ENCODE assay signal across 13 mouse cellular contexts in genomic region chr12:70533375-70533935, GRCm38 (mm10).
DNase-seq lines count a peak whose midpoint lies in the region; ATAC-seq and TF ChIP-seq lines count a peak whose summit lies in the region.
"Had no signal": no experiment of that assay in that cellular context is flagged by ENCODE, and none has a peak within 500 bp of the region (broad histone marks: within the 10 kb centered on the region; RNA-seq: fewer than 3 reads in every experiment).

No protein-coding gene starts in this region.

- no peak for TF ChIP-seq CTCF in intestine, postnatal 0 days (IDR thresholded peaks at IDR 0.05; ENCODE audit: low read depth)

- 61% methylated on average over 12 of the region's 12 CpGs for WGBS in forebrain, embryonic 16.5 days
- 77% methylated on average over 12 of the region's 12 CpGs for WGBS in forebrain, embryonic 11.5 days
- WGBS in intestine, embryonic 15.5 days = 63% methylated on average over 12 of the region's 12 CpGs
- WGBS in intestine, postnatal 0 days = 73% methylated on average over 12 of the region's 12 CpGs
- 52% methylated on average over 12 of the region's 12 CpGs for WGBS in embryonic facial prominence, embryonic 15.5 days

- H3K27me3 ChIP-seq in forebrain, embryonic 16.5 days (replicated peaks; ENCODE audit: control insufficient read depth, insufficient read depth, low read length) = no peaks in the 10 kb centered on the region
- no peaks in the 10 kb centered on the region for H3K27me3 ChIP-seq in forebrain, embryonic 11.5 days (ENCODE audit: control insufficient read depth, insufficient read depth, low read length)
- no peaks in the 10 kb centered on the region for H3K27me3 ChIP-seq in intestine, embryonic 15.5 days (replicated peaks)
- no peaks in the 10 kb centered on the region for H3K27me3 ChIP-seq in intestine, postnatal 0 days (replicated peaks; ENCODE audit: control insufficient read depth, insufficient read depth, low read length)
- H3K27me3 ChIP-seq in embryonic facial prominence, embryonic 15.5 days = no peaks in the 10 kb centered on the region

- no peak overlapping the region for H3K9ac ChIP-seq in forebrain, embryonic 16.5 days (replicated peaks; ENCODE audit: low read depth, low read length)
- H3K9ac ChIP-seq in forebrain, embryonic 11.5 days (ENCODE audit: low read length) = no peak overlapping the region
- no peak overlapping the region for H3K9ac ChIP-seq in intestine, embryonic 15.5 days
- no peak overlapping the region for H3K9ac ChIP-seq in intestine, postnatal 0 days (ENCODE audit: low read depth, low read length)
- H3K9ac ChIP-seq in embryonic facial prominence, embryonic 15.5 days = no peak overlapping the region
- H3K9ac ChIP-seq: liver, embryonic 14.5 days had no signal

- DNase-seq in forebrain, embryonic 11.5 days (ENCODE audit: low spot score) = no peak
- DNase-seq in skeletal muscle tissue, adult 2 months (ENCODE audit: low read depth, low spot score) = peak; percentile 55
- no peak for DNase-seq in cerebellum, adult 11-12 months
- DNase-seq in frontal cortex, postnatal 25 days (ENCODE audit: low spot score in 2 of 2) = no peak
- DNase-seq: cerebellum, postnatal 36 days; kidney, postnatal 4 days; lung, postnatal 36 days had no signal

- H3K9me3 ChIP-seq in forebrain, embryonic 16.5 days (ENCODE audit: control insufficient read depth, low read length) = no peaks in the 10 kb centered on the region
- no peaks in the 10 kb centered on the region for H3K9me3 ChIP-seq in forebrain, embryonic 11.5 days (ENCODE audit: control insufficient read depth, low read length)
- no peaks in the 10 kb centered on the region for H3K9me3 ChIP-seq in intestine, embryonic 15.5 days
- no peaks in the 10 kb centered on the region for H3K9me3 ChIP-seq in intestine, postnatal 0 days (ENCODE audit: control insufficient read depth)
- no peaks in the 10 kb centered on the region for H3K9me3 ChIP-seq in embryonic facial prominence, embryonic 15.5 days (replicated peaks)
- H3K9me3 ChIP-seq: G1E had no signal

- peaks cover 14% of the 10 kb centered on the region for H3K4me1 ChIP-seq in forebrain, embryonic 16.5 days (replicated peaks; ENCODE audit: control insufficient read depth, insufficient read depth, low read length)
- H3K4me1 ChIP-seq in forebrain, embryonic 11.5 days (replicated peaks; ENCODE audit: control insufficient read depth, insufficient read depth, low read length) = no peaks in the 10 kb centered on the region
- H3K4me1 ChIP-seq in intestine, embryonic 15.5 days (replicated peaks) = no peaks in the 10 kb centered on the region
- no peaks in the 10 kb centered on the region for H3K4me1 ChIP-seq in intestine, postnatal 0 days (replicated peaks; ENCODE audit: control insufficient read depth, insufficient read depth, low read length)
- H3K4me1 ChIP-seq in embryonic facial prominence, embryonic 15.5 days = peaks cover 22% of the 10 kb centered on the region

- no peak overlapping the region for H3K4me2 ChIP-seq in forebrain, embryonic 16.5 days (ENCODE audit: low read length)
- H3K4me2 ChIP-seq in forebrain, embryonic 11.5 days (ENCODE audit: low read depth, low read length, severe bottlenecking) = no peak overlapping the region
- H3K4me2 ChIP-seq in intestine, embryonic 15.5 days (replicated peaks) = no peak overlapping the region
- no peak overlapping the region for H3K4me2 ChIP-seq in intestine, postnatal 0 days (replicated peaks; ENCODE audit: low read depth)
- no peak overlapping the region for H3K4me2 ChIP-seq in embryonic facial prominence, embryonic 15.5 days (replicated peaks)

- H3K4me3 ChIP-seq in forebrain, embryonic 16.5 days (replicated peaks; ENCODE audit: low read length) = no peak overlapping the region
- H3K4me3 ChIP-seq in forebrain, embryonic 11.5 days (ENCODE audit: low read depth, low read length) = no peak overlapping the region
- H3K4me3 ChIP-seq in intestine, embryonic 15.5 days (replicated peaks) = no peak overlapping the region
- no peak overlapping the region for H3K4me3 ChIP-seq in intestine, postnatal 0 days (ENCODE audit: low read depth, low read length)
- H3K4me3 ChIP-seq in embryonic facial prominence, embryonic 15.5 days (replicated peaks) = no peak overlapping the region

- no peaks in the 10 kb centered on the region for H3K36me3 ChIP-seq in forebrain, embryonic 16.5 days (ENCODE audit: control insufficient read depth, insufficient read depth)
- H3K36me3 ChIP-seq in forebrain, embryonic 11.5 days (ENCODE audit: control insufficient read depth, insufficient read depth, low read length) = no peaks in the 10 kb centered on the region
- no peaks in the 10 kb centered on the region for H3K36me3 ChIP-seq in intestine, embryonic 15.5 days
- H3K36me3 ChIP-seq in intestine, postnatal 0 days (ENCODE audit: control insufficient read depth, insufficient read depth) = no peaks in the 10 kb centered on the region
- H3K36me3 ChIP-seq in embryonic facial prominence, embryonic 15.5 days = no peaks in the 10 kb centered on the region
- H3K36me3 ChIP-seq: G1E had no signal

- no peak for ATAC-seq in forebrain, embryonic 16.5 days
- ATAC-seq in forebrain, embryonic 11.5 days (replicated peaks; ENCODE audit: low FRiP score) = no peak
- no peak for ATAC-seq in intestine, embryonic 15.5 days
- ATAC-seq in intestine, postnatal 0 days = no peak
- ATAC-seq in embryonic facial prominence, embryonic 15.5 days (ENCODE audit: insufficient number of reproducible peaks, low FRiP score, low TSS enrichment, low read depth) = no peak

- H3K27ac ChIP-seq in forebrain, embryonic 16.5 days (ENCODE audit: low read length) = 0 out of 2 replicates have a peak overlapping the region, but pooled peaks have one; percentile 11
- no peak overlapping the region for H3K27ac ChIP-seq in forebrain, embryonic 11.5 days (ENCODE audit: low read depth, low read length)
- H3K27ac ChIP-seq in intestine, embryonic 15.5 days = peak overlapping the region; percentile 32; the same call in 1 of the 2 replicates
- no peak overlapping the region for H3K27ac ChIP-seq in intestine, postnatal 0 days (ENCODE audit: low read depth, low read length)
- peak overlapping the region; percentile 2 for H3K27ac ChIP-seq in embryonic facial prominence, embryonic 15.5 days (replicated peaks)
- H3K27ac ChIP-seq: liver, embryonic 14.5 days had no signal

Comparison
In these comparisons a context has a peak if more than half of its experiments do, and no peak if none do; other contexts are left out.
1. H3K27ac ChIP-seq: peak in forebrain, embryonic 16.5 days (single experiment), intestine, embryonic 15.5 days (single experiment) and embryonic facial prominence, embryonic 15.5 days (single experiment); none in forebrain, embryonic 11.5 days (single experiment) and intestine, postnatal 0 days (single experiment).